In the genomic region with DNA sequence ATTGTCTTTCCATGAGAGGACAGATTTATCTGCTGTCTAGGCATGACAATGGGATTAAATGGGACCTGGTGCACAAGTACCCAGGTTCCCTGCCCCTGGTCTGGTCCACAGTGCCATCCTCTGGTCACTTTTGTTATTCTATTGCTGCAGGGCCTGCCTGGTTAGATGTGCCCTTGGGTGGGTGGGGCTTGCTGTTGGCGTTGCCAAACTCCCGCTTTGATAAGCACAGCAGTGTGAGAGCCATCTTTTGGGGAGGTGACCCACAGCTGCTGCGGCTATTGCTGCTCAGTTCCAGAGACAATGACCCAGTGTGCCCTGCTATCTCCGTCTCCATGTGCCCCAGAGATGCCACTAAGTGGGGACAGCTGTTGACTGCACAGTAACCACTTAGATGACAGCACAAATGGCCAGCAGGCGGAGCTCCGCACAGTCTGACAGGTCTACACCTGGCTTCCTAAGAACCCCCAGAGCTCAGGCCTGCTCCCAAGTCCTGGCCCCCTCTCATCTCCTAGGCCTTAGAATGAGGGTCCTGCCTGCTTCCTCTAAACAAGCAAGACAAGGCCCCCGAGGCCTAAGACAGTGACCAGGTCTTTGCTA, we compare ENCODE assay signal across 11 mouse cellular contexts. TPM values are rescaled to one million over a fixed set of nuclear protein-coding genes. Genes with fewer than 3 reads are reported as not detected.
DNase-seq lines count a peak whose midpoint lies in the region; ATAC-seq and TF ChIP-seq lines count a peak whose summit lies in the region.
"Had no signal": no experiment of that assay in that cellular context is flagged by ENCODE, and none has a peak within 500 bp of the region (broad histone marks: within the 10 kb centered on the region; RNA-seq: fewer than 3 reads in every experiment).

No protein-coding gene starts in this region.

- no peak overlapping the region for H3K9ac ChIP-seq in intestine, embryonic 15.5 days
- H3K9ac ChIP-seq in intestine, embryonic 16.5 days (ENCODE audit: low read depth, low read length) = no peak overlapping the region
- no peak overlapping the region for H3K9ac ChIP-seq in CH12.LX (ENCODE audit: insufficient read depth, low read depth)

- TF ChIP-seq RAD21 in CH12.LX (IDR thresholded peaks at IDR 0.05; ENCODE audit: low read depth, low read length) = peak; percentile 56

- no peaks in the 10 kb centered on the region for H3K27me3 ChIP-seq in intestine, embryonic 15.5 days (replicated peaks)
- no peaks in the 10 kb centered on the region for H3K27me3 ChIP-seq in intestine, embryonic 16.5 days (replicated peaks; ENCODE audit: control insufficient read depth, insufficient read depth, low read length)
- no peaks in the 10 kb centered on the region for H3K27me3 ChIP-seq in CH12.LX (replicated peaks)
- peaks cover 30% of the 10 kb centered on the region for H3K27me3 ChIP-seq in forebrain, embryonic 10.5 days (ENCODE audit: poor library complexity, severe bottlenecking)

- in situ Hi-C loops in CH12.LX (cut with MboI; ENCODE audit: low pct_ligation_motif_present, low pct_unique_long_range_greater_than_20kb, low sequenced_read_pairs) = loop anchor here (25.0 kb wide), 1 partner anchor 947 kb away; a partner anchor contains a TSS

- H3K79me2 ChIP-seq in CH12.LX (replicated peaks; ENCODE audit: control insufficient read depth, extremely low read depth, insufficient read depth, poor library complexity, severe bottlenecking) = no peaks in the 10 kb centered on the region

- no peaks in the 10 kb centered on the region for H3K36me3 ChIP-seq in intestine, embryonic 15.5 days
- no peaks in the 10 kb centered on the region for H3K36me3 ChIP-seq in intestine, embryonic 16.5 days (ENCODE audit: control insufficient read depth, insufficient read depth, low read length)
- no peaks in the 10 kb centered on the region for H3K36me3 ChIP-seq in CH12.LX (replicated peaks in 1 of 2; ENCODE audit: control insufficient read depth in 1 of 2, insufficient read depth in 1 of 2, low read length in 1 of 2)
- no peaks in the 10 kb centered on the region for H3K36me3 ChIP-seq in forebrain, embryonic 10.5 days (replicated peaks)

- no peaks in the 10 kb centered on the region for H3K9me3 ChIP-seq in intestine, embryonic 15.5 days
- no peaks in the 10 kb centered on the region for H3K9me3 ChIP-seq in intestine, embryonic 16.5 days (ENCODE audit: control insufficient read depth, low read length)
- no peaks in the 10 kb centered on the region for H3K9me3 ChIP-seq in CH12.LX (replicated peaks; ENCODE audit: low read length)
- H3K9me3 ChIP-seq in forebrain, embryonic 10.5 days = no peaks in the 10 kb centered on the region

- no peak for TF ChIP-seq POLR2A in CH12.LX (IDR thresholded peaks at IDR 0.05; ENCODE audit: low read depth, low read length)
- no peak for TF ChIP-seq POLR2A in bone marrow, adult 2 months (IDR thresholded peaks at IDR 0.05; ENCODE audit: borderline replicate concordance, control insufficient read depth, low read depth, low read length)

- 68% methylated on average over 7 of the region's 7 CpGs for WGBS in intestine, embryonic 15.5 days
- 68% methylated on average over 7 of the region's 7 CpGs for WGBS in intestine, embryonic 16.5 days
- WGBS in bone marrow, adult 2 months = 58% methylated on average over 7 of the region's 7 CpGs
- 67% methylated on average over 7 of the region's 7 CpGs for WGBS in forebrain, embryonic 10.5 days

- no peak overlapping the region for H3K4me2 ChIP-seq in intestine, embryonic 15.5 days (replicated peaks)
- no peak overlapping the region for H3K4me2 ChIP-seq in intestine, embryonic 16.5 days (ENCODE audit: low read depth, low read length)
- no peak overlapping the region for H3K4me2 ChIP-seq in CH12.LX (ENCODE audit: insufficient read depth, low read depth, poor library complexity, severe bottlenecking)

- 0 out of 2 replicates have a peak, but pooled peaks have one; percentile 32 for ATAC-seq in intestine, embryonic 15.5 days
- ATAC-seq in intestine, embryonic 16.5 days = no peak
- ATAC-seq in megakaryocyte-erythroid progenitor cell, adult 5-6 weeks (replicated peaks; ENCODE audit: low FRiP score, low TSS enrichment, poor library complexity, severe bottlenecking) = peak; percentile 96
- ATAC-seq: midbrain, embryonic 16.5 days had no signal

- DNase-seq in CH12.LX (ENCODE audit: extremely low read depth) = no peak
- DNase-seq in forebrain, embryonic 10.5 days (ENCODE audit: extremely low spot score, low spot score) = no peak
- no peak for DNase-seq in gastrocnemius, postnatal 25 days
- no peak for DNase-seq in kidney, adult 11 months
- DNase-seq: spleen, adult 18-20 months had no signal

- dilution Hi-C loops in CH12.LX (cut with MboI; ENCODE audit: extremely low pct_ligation_motif_present, extremely low pct_unique_long_range_greater_than_20kb, low sequenced_read_pairs) = no loop called here

- no peak overlapping the region for H3K4me3 ChIP-seq in intestine, embryonic 15.5 days (replicated peaks)
- H3K4me3 ChIP-seq in intestine, embryonic 16.5 days (ENCODE audit: low read length) = no peak overlapping the region
- no peak overlapping the region for H3K4me3 ChIP-seq in CH12.LX (replicated peaks in 1 of 3; ENCODE audit: low read depth in 2 of 3, low read length in 2 of 3, poor library complexity in 1 of 3)
- no peak overlapping the region for H3K4me3 ChIP-seq in bone marrow, adult 2 months (replicated peaks; ENCODE audit: control insufficient read depth, low read depth, low read length)
- H3K4me3 ChIP-seq in forebrain, embryonic 10.5 days = no peak overlapping the region
- H3K4me3 ChIP-seq: erythroblast, embryonic 14.5 days had no signal

- H3K27ac ChIP-seq in intestine, embryonic 15.5 days = no peak overlapping the region
- no peak overlapping the region for H3K27ac ChIP-seq in intestine, embryonic 16.5 days (ENCODE audit: low read length)
- no peak overlapping the region for H3K27ac ChIP-seq in CH12.LX (ENCODE audit: insufficient read depth, low read depth)
- H3K27ac ChIP-seq in bone marrow, adult 2 months (ENCODE audit: control insufficient read depth, insufficient read depth, low read depth, low read length, poor library complexity) = no peak overlapping the region
- H3K27ac ChIP-seq in forebrain, embryonic 10.5 days = no peak overlapping the region

- no peak for TF ChIP-seq EP300 in CH12.LX (IDR thresholded peaks at IDR 0.05; ENCODE audit: low read length)

- peaks cover 10% of the 10 kb centered on the region for H3K4me1 ChIP-seq in intestine, embryonic 15.5 days (replicated peaks)
- peaks cover 7% of the 10 kb centered on the region for H3K4me1 ChIP-seq in intestine, embryonic 16.5 days (ENCODE audit: control insufficient read depth, insufficient read depth, low read length)
- 0 out of 4 replicates have a peak, but pooled peaks cover 0 to 2% of the 10 kb centered on the region in 2 experiments for H3K4me1 ChIP-seq in CH12.LX (ENCODE audit: control insufficient read depth in 1 of 2, insufficient read depth in 2 of 2)
- H3K4me1 ChIP-seq in bone marrow, adult 2 months (ENCODE audit: control insufficient read depth, insufficient read depth, low read length) = no peaks in the 10 kb centered on the region
- H3K4me1 ChIP-seq in forebrain, embryonic 10.5 days = peaks cover 50% of the 10 kb centered on the region

- TF ChIP-seq CTCF in CH12.LX (conservative IDR thresholded peaks at IDR 0.05 in 1 of 2, IDR thresholded peaks at IDR 0.05 in 1 of 2; ENCODE audit: low read depth in 2 of 2, low read length in 2 of 2) = peak in 1 of 2 experiments; percentile 72; a peak in 2 of 4 replicates
- peak; percentile 32; the same call in 1 of the 2 replicates for TF ChIP-seq CTCF in bone marrow, adult 2 months (IDR thresholded peaks at IDR 0.05; ENCODE audit: control insufficient read depth, insufficient read depth, low read length)

RNA-seq across cellular contexts. Expression of a gene that starts 5.4 kb away (rescaled TPM):
- 0.18 TPM in 1 of 2 replicates, not detected in the other for polyA plus RNA-seq in intestine, embryonic 15.5 days (2015; fragmentation: Nextera tagmentation; extraction: Ambion mirVana)
- polyA plus RNA-seq in intestine, embryonic 16.5 days (2015; fragmentation: Nextera tagmentation; extraction: Ambion mirVana) = 0.12 and 0.33 TPM in 2 replicates
- total RNA-seq in CH12.LX (2012; rRNA removed) (0.13 TPM in 1 of 2 replicates, not detected in the other), CH12.LX (2014; rRNA removed) (not detected in 2 replicates)
- 0.43 and 0.53 TPM in 2 replicates for polyA plus RNA-seq in CH12.LX (2012; ENCODE audit: insufficient read length, low read depth)
- not detected in 2 replicates for polyA plus RNA-seq in bone marrow, adult 2 months (2011; ENCODE audit: insufficient read depth, insufficient read length, low replicate concordance, missing spikeins)
- total RNA-seq in megakaryocyte-erythroid progenitor cell, adult 5-6 weeks (2014; fragmentation: Nextera tagmentation) = not detected in 2 replicates
- not detected in 2 replicates for total RNA-seq in megakaryocyte-erythroid progenitor cell, adult 5-6 weeks (2017)
- 0.28 and 0.40 TPM in 2 replicates for polyA plus RNA-seq in forebrain, embryonic 10.5 days (2016; fragmentation: Nextera tagmentation; extraction: Ambion mirVana)
- total RNA-seq in gastrocnemius, postnatal 25 days (2021) = not detected
- polyA plus RNA-seq: erythroblast, embryonic 14.5 days had no signal

RNA-seq across cellular contexts. Expression of a gene that starts 31.0 kb away (rescaled TPM):
- polyA plus RNA-seq in intestine, embryonic 15.5 days (2015; fragmentation: Nextera tagmentation; extraction: Ambion mirVana) = 14.6 and 17.8 TPM in 2 replicates
- polyA plus RNA-seq in intestine, embryonic 16.5 days (2015; fragmentation: Nextera tagmentation; extraction: Ambion mirVana) = 13.8 and 14.5 TPM in 2 replicates
- total RNA-seq in CH12.LX (2012; rRNA removed) = 25.1 and 30.1 TPM in 2 replicates
- total RNA-seq in CH12.LX (2014; rRNA removed) = 25.6 and 29.6 TPM in 2 replicates
- 24.7 and 26.2 TPM in 2 replicates for polyA plus RNA-seq in CH12.LX (2012; ENCODE audit: insufficient read length, low read depth)
- 8.0 and 8.4 TPM in 2 replicates for polyA plus RNA-seq in bone marrow, adult 2 months (2011; ENCODE audit: insufficient read depth, insufficient read length, low replicate concordance, missing spikeins)
- total RNA-seq in megakaryocyte-erythroid progenitor cell, adult 5-6 weeks (2014; fragmentation: Nextera tagmentation) = 21.7 and 23.6 TPM in 2 replicates
- total RNA-seq in megakaryocyte-erythroid progenitor cell, adult 5-6 weeks (2017) = 11.8 and 19.7 TPM in 2 replicates
- 23.8 and 26.1 TPM in 2 replicates for polyA plus RNA-seq in forebrain, embryonic 10.5 days (2016; fragmentation: Nextera tagmentation; extraction: Ambion mirVana)
- total RNA-seq in gastrocnemius, postnatal 25 days (2021) = 1 to 10 TPM; 4.6 TPM

RNA-seq across cellular contexts. Expression of a gene that starts 31.2 kb away (rescaled TPM):
- polyA plus RNA-seq in intestine, embryonic 15.5 days (2015; fragmentation: Nextera tagmentation; extraction: Ambion mirVana) = 42.6 and 46.0 TPM in 2 replicates
- 40.5 and 41.7 TPM in 2 replicates for polyA plus RNA-seq in intestine, embryonic 16.5 days (2015; fragmentation: Nextera tagmentation; extraction: Ambion mirVana)
- 34.9 and 35.3 TPM in 2 replicates for total RNA-seq in CH12.LX (2012; rRNA removed)
- 11.6 and 14.6 TPM in 2 replicates for total RNA-seq in CH12.LX (2014; rRNA removed)
- 55.0 and 57.0 TPM in 2 replicates for polyA plus RNA-seq in CH12.LX (2012; ENCODE audit: insufficient read length, low read depth)
- 26.2 and 35.2 TPM in 2 replicates for polyA plus RNA-seq in bone marrow, adult 2 months (2011; ENCODE audit: insufficient read depth, insufficient read length, low replicate concordance, missing spikeins)
- 17.8 and 20.8 TPM in 2 replicates for total RNA-seq in megakaryocyte-erythroid progenitor cell, adult 5-6 weeks (2014; fragmentation: Nextera tagmentation)
- 25.1 and 30.8 TPM in 2 replicates for total RNA-seq in megakaryocyte-erythroid progenitor cell, adult 5-6 weeks (2017)
- polyA plus RNA-seq in forebrain, embryonic 10.5 days (2016; fragmentation: Nextera tagmentation; extraction: Ambion mirVana) = 55.1 and 56.6 TPM in 2 replicates
- total RNA-seq in gastrocnemius, postnatal 25 days (2021) = 10 to 100 TPM; 24.7 to 25.4 TPM

RNA-seq across cellular contexts. Expression of a gene that starts 36.5 kb away (rescaled TPM):
- 54.4 and 57.8 TPM in 2 replicates for polyA plus RNA-seq in intestine, embryonic 15.5 days (2015; fragmentation: Nextera tagmentation; extraction: Ambion mirVana)
- 59.0 and 60.3 TPM in 2 replicates for polyA plus RNA-seq in intestine, embryonic 16.5 days (2015; fragmentation: Nextera tagmentation; extraction: Ambion mirVana)
- 2.6 and 3.4 TPM in 2 replicates for total RNA-seq in CH12.LX (2012; rRNA removed)
- total RNA-seq in CH12.LX (2014; rRNA removed) = 2.3 TPM in 2 replicates
- 6.7 and 8.1 TPM in 2 replicates for polyA plus RNA-seq in CH12.LX (2012; ENCODE audit: insufficient read length, low read depth)
- 8.6 and 9.5 TPM in 2 replicates for polyA plus RNA-seq in bone marrow, adult 2 months (2011; ENCODE audit: insufficient read depth, insufficient read length, low replicate concordance, missing spikeins)
- 13.7 and 14.7 TPM in 2 replicates for total RNA-seq in megakaryocyte-erythroid progenitor cell, adult 5-6 weeks (2014; fragmentation: Nextera tagmentation)
- 10.7 and 13.7 TPM in 2 replicates for total RNA-seq in megakaryocyte-erythroid progenitor cell, adult 5-6 weeks (2017)
- polyA plus RNA-seq in forebrain, embryonic 10.5 days (2016; fragmentation: Nextera tagmentation; extraction: Ambion mirVana) = 107 TPM in 2 replicates
- total RNA-seq in gastrocnemius, postnatal 25 days (2021) = 1 to 10 TPM; 5.2 to 7.3 TPM
